Mouse (Mus musculus) lung, adult 2 months (tissue): ENCODE measurements at regions not wholly inside any gene's neighbourhood (a gene's known extent, or its start where the extent isn't known, plus 50 kb on each side); places are given as distances from the start of the nearest gene placed in this dataset.

Experiments used
- CTCF ChIP-seq: fragments of 200-500 bp; IDR thresholded peaks from 2 replicates; pipeline ENCODE4 v1.5.1; 2011; ENCODE audit warnings: mild to moderate bottlenecking, low read length, control low read depth; ENCODE audit not compliant: insufficient read depth
- POLR2A ChIP-seq: fragments of 200-500 bp; IDR thresholded peaks from 2 replicates; pipeline ENCODE4 v1.6.1; 2011; ENCODE audit warnings: low read depth, mild to moderate bottlenecking, control low read depth, low read length, borderline replicate concordance; ENCODE audit errors: extremely low read depth

DNA sequence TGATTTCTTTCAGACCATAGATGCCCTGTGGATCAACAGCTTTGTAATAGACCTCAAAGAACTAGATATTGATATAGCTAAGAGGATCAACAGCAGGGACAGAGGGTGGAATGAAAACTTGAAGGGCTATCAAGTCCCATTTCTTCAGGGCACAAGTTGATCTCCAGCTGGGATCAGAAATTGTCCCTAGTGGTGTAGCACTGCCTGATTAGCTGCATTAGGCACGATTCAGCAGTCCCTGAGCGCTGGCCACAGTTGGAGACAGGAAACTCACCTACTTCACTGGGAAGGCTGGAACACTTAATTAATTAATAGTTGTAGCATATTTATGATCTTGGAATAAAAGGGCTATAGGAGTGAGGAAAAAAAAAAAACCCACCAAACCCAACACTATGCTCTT is 290.5 kb downstream of the Gpd2 start:
- TF ChIP-seq CTCF (no peak), POLR2A (no peak)
